In genomic region chr10:85183619-85184018, GRCm38 (mm10) we compare ENCODE assay signal across 8 mouse cellular contexts. TPM values are rescaled to one million over a fixed set of nuclear protein-coding genes. Genes with fewer than 3 reads are reported as not detected.
DNase-seq lines count a peak whose midpoint lies in the region; ATAC-seq and TF ChIP-seq lines count a peak whose summit lies in the region.

No protein-coding gene starts in this region.

- H3K36me3 ChIP-seq in forebrain, embryonic 12.5 days (replicated peaks) = no peaks in the 10 kb centered on the region
- no peaks in the 10 kb centered on the region for H3K36me3 ChIP-seq in hindbrain, embryonic 14.5 days (replicated peaks; ENCODE audit: control insufficient read depth, insufficient read depth)
- H3K36me3 ChIP-seq in small intestine, adult 2 months (ENCODE audit: control insufficient read depth, insufficient read depth, low read length) = no peaks in the 10 kb centered on the region

- no peak for DNase-seq in frontal cortex, postnatal 25 days (ENCODE audit: low spot score in 2 of 2)
- peak; percentile 37 for DNase-seq in c-Kit-negative CD71-positive TER-119-positive erythroid progenitor cells, embryonic 14.5 days (ENCODE audit: low read depth, low spot score)
- peak; percentile 87 for DNase-seq in hindbrain, embryonic 14.5 days (ENCODE audit: low spot score)
- peak; percentile 15 to 32 for DNase-seq in left cerebral cortex, adult 2 months (ENCODE audit: extremely low spot score in 1 of 2, low spot score in 2 of 2)

- H3K27me3 ChIP-seq in forebrain, embryonic 12.5 days = no peaks in the 10 kb centered on the region
- H3K27me3 ChIP-seq in hindbrain, embryonic 14.5 days (ENCODE audit: control insufficient read depth, insufficient read depth, low read length) = no peaks in the 10 kb centered on the region
- no peaks in the 10 kb centered on the region for H3K27me3 ChIP-seq in small intestine, adult 2 months (ENCODE audit: control insufficient read depth, insufficient read depth, low read length)

- intact Hi-C loops in left cerebral cortex, adult 2 months (cut with DNase I) = loop anchor here (2.0 kb wide), 2 partner anchors 21 to 29 kb away; no protein-coding TSS in a partner anchor

- peak overlapping the region; percentile 73; the same call in 1 of the 2 replicates for H3K9ac ChIP-seq in forebrain, embryonic 12.5 days
- peak overlapping the region; percentile 83 for H3K9ac ChIP-seq in hindbrain, embryonic 14.5 days

- H3K4me2 ChIP-seq in forebrain, embryonic 12.5 days = peak overlapping the region; percentile 89
- H3K4me2 ChIP-seq in hindbrain, embryonic 14.5 days (replicated peaks) = peak overlapping the region; percentile 72

- peak; percentile 81 for TF ChIP-seq CTCF in left cerebral cortex, adult 2 months (IDR thresholded peaks at IDR 0.05)
- no peak for TF ChIP-seq CTCF in small intestine, adult 2 months (IDR thresholded peaks at IDR 0.05; ENCODE audit: extremely low read depth, insufficient read length, insufficient replicate concordance, low read depth, low read length)

- no peaks in the 10 kb centered on the region for H3K9me3 ChIP-seq in forebrain, embryonic 12.5 days
- no peaks in the 10 kb centered on the region for H3K9me3 ChIP-seq in hindbrain, embryonic 14.5 days (ENCODE audit: control insufficient read depth, low read length)

- H3K4me1 ChIP-seq in forebrain, embryonic 12.5 days = peaks cover 10% of the 10 kb centered on the region
- peaks cover 10% of the 10 kb centered on the region for H3K4me1 ChIP-seq in hindbrain, embryonic 14.5 days (replicated peaks; ENCODE audit: control insufficient read depth, insufficient read depth, low read length)
- H3K4me1 ChIP-seq in small intestine, adult 2 months (ENCODE audit: control insufficient read depth, insufficient read depth, insufficient read length, low read length) = peaks cover 4% of the 10 kb centered on the region; the same call in 1 of the 2 replicates

- H3K27ac ChIP-seq in forebrain, embryonic 12.5 days = no peak overlapping the region
- peak overlapping the region; percentile 47; the same call in 1 of the 2 replicates for H3K27ac ChIP-seq in hindbrain, embryonic 14.5 days
- peak overlapping the region; percentile 29; the same call in 1 of the 2 replicates for H3K27ac ChIP-seq in left cerebral cortex, adult 2 months
- H3K27ac ChIP-seq in small intestine, adult 2 months (ENCODE audit: insufficient read depth, low read depth, low read length) = peak overlapping the region; percentile 57

- no peak for TF ChIP-seq POLR2A in small intestine, adult 2 months (IDR thresholded peaks at IDR 0.05; ENCODE audit: low read depth, low read length)

- ATAC-seq in frontal cortex, adult (ENCODE audit: low TSS enrichment) = peak; percentile 69
- ATAC-seq in forebrain, embryonic 12.5 days (ENCODE audit: low FRiP score) = no peak
- 0 out of 2 replicates have a peak, but pooled peaks have one; percentile 16 for ATAC-seq in hindbrain, embryonic 14.5 days (ENCODE audit: low FRiP score)
- ATAC-seq in megakaryocyte progenitor cell, adult 5-6 weeks (replicated peaks; ENCODE audit: poor library complexity) = peak; percentile 60

- WGBS in forebrain, embryonic 12.5 days = 3% methylated on average over 11 of the region's 11 CpGs
- WGBS in hindbrain, embryonic 14.5 days = 2% methylated on average over 11 of the region's 11 CpGs
- under 1% methylated on average over 11 of the region's 11 CpGs for WGBS in small intestine, adult 2 months

- peak overlapping the region; percentile 76 for H3K4me3 ChIP-seq in forebrain, embryonic 12.5 days (replicated peaks)
- peak overlapping the region; percentile 93 for H3K4me3 ChIP-seq in hindbrain, embryonic 14.5 days (replicated peaks; ENCODE audit: low read length)
- H3K4me3 ChIP-seq in left cerebral cortex, adult 2 months = peak overlapping the region; percentile 87
- peak overlapping the region; percentile 5; the same call in 1 of the 2 replicates for H3K4me3 ChIP-seq in small intestine, adult 2 months (ENCODE audit: low read depth, low read length)

RNA-seq across cellular contexts. Expression of gene Cry1, which starts 1.2 kb away (rescaled TPM):
- polyA plus RNA-seq in forebrain, embryonic 12.5 days (2016; fragmentation: Nextera tagmentation; extraction: Ambion mirVana) = 36.0 and 37.4 TPM in 2 replicates
- polyA plus RNA-seq in hindbrain, embryonic 14.5 days (2014; fragmentation: Nextera tagmentation; extraction: Ambion mirVana) = 32.9 and 40.1 TPM in 2 replicates
- 10 to 100 TPM; 16.8 to 25.6 TPM for total RNA-seq in left cerebral cortex, adult 2 months (2021)
- 19.3 and 23.8 TPM in 2 replicates for total RNA-seq in megakaryocyte progenitor cell, adult 5-6 weeks (2015)
- total RNA-seq in megakaryocyte progenitor cell, adult 5-6 weeks (2017) = 21.5 and 26.7 TPM in 2 replicates
- polyA plus RNA-seq in small intestine, adult 2 months (2012; rRNA removed) = 6.5 and 14.7 TPM in 2 replicates

RNA-seq across cellular contexts. Expression of gene Mterf2, which starts 55.8 kb away (rescaled TPM):
- polyA plus RNA-seq in forebrain, embryonic 12.5 days (2016; fragmentation: Nextera tagmentation; extraction: Ambion mirVana) = 26.1 and 30.0 TPM in 2 replicates
- 28.0 and 32.7 TPM in 2 replicates for polyA plus RNA-seq in hindbrain, embryonic 14.5 days (2014; fragmentation: Nextera tagmentation; extraction: Ambion mirVana)
- 10 to 100 TPM; 11.9 to 14.4 TPM for total RNA-seq in left cerebral cortex, adult 2 months (2021)
- total RNA-seq in megakaryocyte progenitor cell, adult 5-6 weeks (2015) = 2.8 and 3.5 TPM in 2 replicates
- total RNA-seq in megakaryocyte progenitor cell, adult 5-6 weeks (2017) = 4.7 and 6.5 TPM in 2 replicates
- 2.2 and 2.5 TPM in 2 replicates for polyA plus RNA-seq in small intestine, adult 2 months (2012; rRNA removed)

Comparison
In these comparisons a context has a peak if more than half of its experiments do, and no peak if none do; other contexts are left out.
1. DNase-seq: peak in c-Kit-negative CD71-positive TER-119-positive erythroid progenitor cells, embryonic 14.5 days (single experiment), hindbrain, embryonic 14.5 days (single experiment) and left cerebral cortex, adult 2 months (2 of 2); none in frontal cortex, postnatal 25 days (0 of 2).
2. H3K4me3 ChIP-seq: peak in every context shown above with its lines; median percentile 93 in hindbrain, embryonic 14.5 days; 87 in left cerebral cortex, adult 2 months; 76 in forebrain, embryonic 12.5 days; 5 in small intestine, adult 2 months.